Mouse (Mus musculus): ENCODE results near the gene Kdm2b. TPM values are rescaled to one million over a fixed set of nuclear protein-coding genes. Genes with fewer than 3 reads are reported as not detected.

The Kdm2b gene
- 14.1 and 25.2 TPM in 2 replicates for total RNA-seq (2023)

DNA sequence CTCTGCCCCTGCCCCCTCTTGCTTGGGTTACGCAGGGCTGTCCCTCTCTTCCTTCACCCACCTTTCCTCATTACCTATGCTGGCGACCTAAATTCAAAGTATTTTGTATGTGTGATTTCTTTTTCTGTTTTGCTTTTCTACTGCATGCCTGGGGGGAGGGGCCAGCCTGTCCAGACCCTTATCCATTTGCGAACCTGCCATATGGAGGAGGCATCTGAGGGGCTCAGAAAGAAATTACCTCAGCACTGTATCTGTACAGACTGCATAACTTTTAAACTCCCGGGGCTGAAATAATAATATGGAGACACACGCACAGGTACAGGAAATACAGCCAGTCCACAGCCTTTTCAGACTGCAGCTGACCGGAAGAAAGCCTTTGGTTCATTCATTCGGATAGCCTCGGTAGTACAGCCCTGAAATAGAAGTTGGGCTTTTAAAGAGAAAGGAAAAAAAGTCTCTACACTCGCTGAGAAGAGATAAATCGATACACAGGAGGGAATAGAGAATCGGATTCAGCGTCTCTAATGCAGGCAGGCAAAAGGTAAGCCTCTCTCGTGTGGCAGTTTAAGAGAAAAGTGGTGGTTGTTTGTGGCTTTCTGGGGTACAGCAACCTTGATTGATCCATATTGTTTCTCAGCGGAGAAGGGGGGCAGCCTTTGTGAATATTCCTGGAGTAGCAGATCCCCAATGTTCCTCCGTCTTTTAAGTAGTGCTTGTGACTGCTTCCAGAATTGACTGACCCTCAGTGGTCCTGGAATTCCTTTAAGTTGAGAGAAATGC, at the start of gene Kdm2b:
Gene Kdm2b (minus strand): TSS at position 273 of the 780 bp plus-strand sequence.

DNA sequence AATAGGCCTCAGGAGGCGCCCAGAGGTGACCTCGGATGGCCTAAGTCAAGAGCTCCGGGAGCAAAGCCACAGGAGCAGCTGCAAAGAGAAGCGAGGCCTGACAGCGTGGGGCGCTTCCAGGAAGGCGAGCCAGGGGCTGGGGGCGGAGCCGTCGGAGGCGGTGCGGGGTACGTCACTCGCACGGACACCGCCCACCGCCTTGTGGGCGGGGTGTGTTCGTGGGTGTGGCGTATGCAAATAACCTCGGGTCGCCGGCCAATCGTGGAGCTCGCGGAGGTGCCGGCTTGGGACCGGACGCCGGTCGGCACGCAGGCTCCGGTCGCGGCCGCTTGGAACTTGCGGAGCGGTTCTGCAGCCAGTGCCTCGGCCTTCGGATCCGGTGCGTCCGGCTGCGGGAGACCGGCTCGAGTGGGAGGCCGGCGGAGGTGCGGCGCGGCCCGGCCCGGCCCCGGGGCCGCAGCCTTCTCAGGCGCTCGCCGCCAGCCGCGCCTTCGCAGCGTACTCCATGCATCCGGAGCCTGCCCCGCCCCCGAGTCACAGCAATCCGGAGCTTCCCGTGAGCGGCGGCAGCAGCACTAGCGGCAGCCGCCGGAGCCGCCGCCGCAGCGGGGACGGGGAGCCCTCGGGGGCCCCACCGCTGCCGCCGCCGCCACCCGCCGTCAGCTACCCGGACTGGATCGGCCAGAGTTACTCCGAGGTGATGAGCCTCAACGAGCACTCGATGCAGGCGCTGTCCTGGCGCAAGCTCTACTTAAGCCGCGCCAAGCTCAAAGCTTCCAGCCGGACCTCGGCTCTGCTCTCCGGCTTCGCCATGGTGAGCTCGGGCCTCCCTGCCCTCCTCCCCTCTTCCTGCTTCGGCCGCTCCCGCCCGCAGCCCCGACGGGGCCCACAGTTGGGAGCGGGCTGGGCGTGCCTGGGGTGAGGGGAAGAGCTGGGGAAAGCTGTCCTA, 25.4 kb upstream of the Kdm2b start, which contains the start of gene Orai1:
Gene Orai1 (plus strand): TSS at position 322 of the 949 bp plus-strand sequence.

DNA sequence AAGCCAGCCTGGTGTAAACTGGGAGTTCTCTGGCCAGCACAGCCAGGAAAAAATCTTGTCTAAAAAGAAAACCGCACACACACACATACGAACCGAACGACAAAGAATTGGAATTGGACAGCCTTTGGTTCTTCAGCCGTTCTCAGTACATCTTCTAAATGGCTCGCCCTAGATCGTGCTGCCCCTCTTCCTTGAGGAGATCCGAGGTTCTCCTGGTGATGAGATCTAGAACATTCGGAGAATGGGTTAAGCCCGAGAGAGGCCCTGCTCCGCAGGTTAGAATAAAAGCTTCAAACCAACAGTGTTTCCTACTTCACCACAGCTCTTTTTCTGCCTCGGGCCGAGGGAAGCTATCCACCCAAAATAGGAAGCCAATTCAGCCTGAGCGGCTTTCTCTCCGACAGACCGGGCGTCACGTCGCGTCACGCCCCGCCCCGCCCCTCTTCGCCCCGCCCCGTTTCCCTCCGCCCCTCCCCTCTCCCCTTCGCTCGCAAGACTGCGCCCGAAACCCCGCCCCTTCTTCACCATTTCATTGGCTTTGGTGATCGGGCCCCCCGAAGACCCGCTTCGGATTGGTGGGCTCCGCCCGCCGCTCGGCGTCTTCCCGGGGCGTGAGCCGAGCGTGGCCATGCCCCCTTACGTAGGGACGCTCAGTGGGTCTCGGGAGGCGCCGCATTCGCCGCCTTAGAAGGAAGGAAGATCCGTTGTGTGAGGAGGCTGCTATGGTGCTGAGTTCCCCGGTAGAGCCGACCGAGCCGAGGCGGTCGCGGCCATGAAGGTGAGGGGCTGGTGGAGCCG, 139.9 kb downstream of the Kdm2b start, which contains the start of gene Rnf34:
Gene Rnf34 (plus strand): TSS at position 528 of the 798 bp plus-strand sequence.

DNA sequence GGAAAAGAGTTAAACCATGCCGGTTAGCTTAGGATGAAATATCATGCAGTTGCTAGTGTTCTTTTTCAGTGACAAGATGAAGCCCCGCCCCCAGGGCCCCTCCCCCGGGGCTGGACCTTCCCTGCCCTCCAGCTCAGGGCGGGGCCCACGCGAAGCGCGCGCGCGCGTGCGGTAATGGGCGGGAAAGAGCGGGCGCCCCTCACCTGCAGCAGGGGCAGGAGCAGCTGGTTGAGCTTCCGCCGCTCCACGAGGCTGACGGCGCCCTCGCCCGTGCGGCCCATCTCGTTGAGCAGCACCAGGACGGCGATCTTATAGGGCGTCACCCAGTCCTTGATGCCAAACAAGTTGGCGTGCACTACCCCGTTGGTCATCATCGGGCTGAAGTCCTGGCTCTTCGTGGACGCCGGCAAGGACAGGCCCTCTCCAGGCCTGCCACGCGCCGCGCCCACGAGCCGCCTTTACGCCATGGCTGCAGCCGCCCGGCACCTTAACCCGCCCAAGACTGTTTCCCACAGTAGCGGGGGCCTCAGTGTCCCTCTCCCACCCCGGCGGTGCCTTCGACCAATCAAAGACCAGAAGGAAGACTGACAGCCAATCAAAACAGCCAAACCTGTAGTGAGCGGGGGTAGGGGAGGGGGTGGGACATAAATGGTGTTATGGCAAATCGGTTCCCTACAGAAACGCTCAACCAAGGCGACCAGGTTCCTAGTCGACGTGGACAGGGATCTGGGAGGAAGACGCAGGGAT, 168.7 kb downstream of the Kdm2b start, which contains the start of gene Anapc5:
Gene Anapc5 (minus strand): TSS at position 563 of the 747 bp plus-strand sequence.

Other genes with a start within 250 kb of the Kdm2b start
- gene Camkk2, start 210.4 kb downstream of the Kdm2b start, total RNA-seq (2023) = 52.3 and 72.8 TPM in 2 replicates
- 117 and 180 TPM in 2 replicates for gene Anapc5, start 168.5 kb downstream of the Kdm2b start, total RNA-seq (2023)
- 44.0 and 62.0 TPM in 2 replicates for gene Rnf34, start 139.8 kb downstream of the Kdm2b start, total RNA-seq (2023)
- 65.7 and 80.8 TPM in 2 replicates for gene Orai1, start 25.3 kb upstream of the Kdm2b start, total RNA-seq (2023)
- gene Morn3, start 57.2 kb upstream of the Kdm2b start, total RNA-seq (2023) = not detected in 2 replicates
- gene Tmem120b, start 78.6 kb upstream of the Kdm2b start, total RNA-seq (2023) = 2.3 and 2.6 TPM in 2 replicates
- gene Rhof, start 142.9 kb upstream of the Kdm2b start, total RNA-seq (2023) = 15.2 and 17.6 TPM in 2 replicates
- gene Setd1b, start 152.4 kb upstream of the Kdm2b start, total RNA-seq (2023) = 65.5 and 78.3 TPM in 2 replicates
- 12.8 and 16.4 TPM in 2 replicates for gene Psmd9, start 179.6 kb upstream of the Kdm2b start, total RNA-seq (2023)
- not detected in 2 replicates for gene Hpd, start 192.9 kb upstream of the Kdm2b start, total RNA-seq (2023)

Measured in neutrophil, adult 65 days (primary cell).